ENCODE assay signal across 13 mouse cellular contexts in genomic region chr8:121071454-121071853, GRCm38 (mm10). TPM values are rescaled to one million over a fixed set of nuclear protein-coding genes. Genes with fewer than 3 reads are reported as not detected.
DNase-seq lines count a peak whose midpoint lies in the region; ATAC-seq and TF ChIP-seq lines count a peak whose summit lies in the region.
"Had no signal": no experiment of that assay in that cellular context is flagged by ENCODE, and none has a peak within 500 bp of the region (broad histone marks: within the 10 kb centered on the region; RNA-seq: fewer than 3 reads in every experiment).

No protein-coding gene starts in this region.

- DNase-seq in embryo, embryonic 10 days (ENCODE audit: low spot score) = peak; percentile 69
- DNase-seq in embryo, embryonic 9.5 days (ENCODE audit: extremely low spot score) = no peak
- DNase-seq in layer of hippocampus, adult 2 months (ENCODE audit: low spot score in 2 of 2) = no peak
- no peak for DNase-seq in layer of hippocampus, adult 9-11 months
- DNase-seq in midbrain, postnatal 0 days (ENCODE audit: low spot score) = peak; percentile 32
- no peak for DNase-seq in midbrain, embryonic 14.5 days
- DNase-seq in stomach, postnatal 0 days (ENCODE audit: low spot score) = no peak
- DNase-seq in frontal cortex, postnatal 36 days (ENCODE audit: low spot score in 2 of 2) = no peak
- DNase-seq: cerebellum, postnatal 10 days; heart, adult 18-20 months; spleen, adult 18-20 months; thymus, postnatal 14 days had no signal

- no peak overlapping the region for H3K4me3 ChIP-seq in layer of hippocampus, adult 2 months
- H3K4me3 ChIP-seq in midbrain, postnatal 0 days (ENCODE audit: low read depth, low read length) = no peak overlapping the region
- no peak overlapping the region for H3K4me3 ChIP-seq in midbrain, embryonic 14.5 days (replicated peaks; ENCODE audit: low read depth, low read length)
- no peak overlapping the region for H3K4me3 ChIP-seq in stomach, postnatal 0 days (ENCODE audit: low read depth, low read length)

- H3K27ac ChIP-seq in layer of hippocampus, adult 2 months = no peak overlapping the region
- no peak overlapping the region for H3K27ac ChIP-seq in midbrain, postnatal 0 days (ENCODE audit: low read depth, low read length)
- no peak overlapping the region for H3K27ac ChIP-seq in midbrain, embryonic 14.5 days (replicated peaks; ENCODE audit: low read depth, low read length)
- H3K27ac ChIP-seq in stomach, postnatal 0 days (replicated peaks) = no peak overlapping the region; the same call in 1 of the 2 replicates

- no peaks in the 10 kb centered on the region for H3K36me3 ChIP-seq in midbrain, postnatal 0 days (ENCODE audit: insufficient read depth, low read length)
- H3K36me3 ChIP-seq in midbrain, embryonic 14.5 days (ENCODE audit: control insufficient read depth, insufficient read depth, low read length) = no peaks in the 10 kb centered on the region
- H3K36me3 ChIP-seq in stomach, postnatal 0 days (ENCODE audit: control insufficient read depth, insufficient read depth, low read length) = no peaks in the 10 kb centered on the region

- H3K9ac ChIP-seq in midbrain, postnatal 0 days (replicated peaks; ENCODE audit: low read length, poor library complexity, severe bottlenecking) = no peak overlapping the region
- no peak overlapping the region for H3K9ac ChIP-seq in midbrain, embryonic 14.5 days (replicated peaks; ENCODE audit: low read length)
- H3K9ac ChIP-seq in stomach, postnatal 0 days (ENCODE audit: low read length) = no peak overlapping the region

- no peak overlapping the region for H3K4me2 ChIP-seq in midbrain, postnatal 0 days (ENCODE audit: low read depth, low read length, poor library complexity, severe bottlenecking)
- H3K4me2 ChIP-seq in midbrain, embryonic 14.5 days (ENCODE audit: low read length) = no peak overlapping the region
- H3K4me2 ChIP-seq in stomach, postnatal 0 days (replicated peaks; ENCODE audit: low read depth) = 0 out of 2 replicates have a peak overlapping the region, but pooled peaks have one; percentile 19

- TF ChIP-seq EP300 in stomach, postnatal 0 days (optimal IDR thresholded peaks at IDR 0.05) = no peak

- peaks cover 64% of the 10 kb centered on the region for H3K27me3 ChIP-seq in midbrain, postnatal 0 days (ENCODE audit: insufficient read depth, low read length)
- H3K27me3 ChIP-seq in midbrain, embryonic 14.5 days (ENCODE audit: control insufficient read depth, insufficient read depth, low read length) = peaks cover 73% of the 10 kb centered on the region
- peaks cover 2% of the 10 kb centered on the region; the same call in 1 of the 2 replicates for H3K27me3 ChIP-seq in stomach, postnatal 0 days (ENCODE audit: control insufficient read depth, insufficient read depth, low read length)

- peak; percentile 61 for TF ChIP-seq CTCF in layer of hippocampus, adult 2 months (conservative IDR thresholded peaks at IDR 0.05)
- peak; percentile 73 for TF ChIP-seq CTCF in midbrain, postnatal 0 days (IDR thresholded peaks at IDR 0.05)
- TF ChIP-seq CTCF in stomach, postnatal 0 days (IDR thresholded peaks at IDR 0.05; ENCODE audit: low read depth) = peak; percentile 72

- H3K4me1 ChIP-seq in midbrain, postnatal 0 days (ENCODE audit: insufficient read depth, low read length) = no peaks in the 10 kb centered on the region
- no peaks in the 10 kb centered on the region for H3K4me1 ChIP-seq in midbrain, embryonic 14.5 days (ENCODE audit: control insufficient read depth, insufficient read depth, low read length)
- no peaks in the 10 kb centered on the region; the same call in 1 of the 2 replicates for H3K4me1 ChIP-seq in stomach, postnatal 0 days (replicated peaks; ENCODE audit: control insufficient read depth, insufficient read depth)

- no peak for ATAC-seq in midbrain, postnatal 0 days (ENCODE audit: low FRiP score)
- ATAC-seq in midbrain, embryonic 14.5 days (ENCODE audit: low FRiP score, low TSS enrichment) = no peak
- peak; percentile 43; the same call in 1 of the 2 replicates for ATAC-seq in stomach, postnatal 0 days (ENCODE audit: low FRiP score, low TSS enrichment)

- 2% methylated on average over 12 of the region's 12 CpGs for WGBS in midbrain, postnatal 0 days
- WGBS in midbrain, embryonic 14.5 days = 1% methylated on average over 12 of the region's 12 CpGs
- 4% methylated on average over 12 of the region's 12 CpGs for WGBS in stomach, postnatal 0 days

- no peaks in the 10 kb centered on the region for H3K9me3 ChIP-seq in midbrain, postnatal 0 days (ENCODE audit: low read length)
- H3K9me3 ChIP-seq in midbrain, embryonic 14.5 days (ENCODE audit: control insufficient read depth, low read length) = no peaks in the 10 kb centered on the region
- no peaks in the 10 kb centered on the region for H3K9me3 ChIP-seq in stomach, postnatal 0 days (ENCODE audit: control insufficient read depth, low read length)

RNA-seq across cellular contexts. Expression of gene Foxf1, which starts 12.7 kb away (rescaled TPM):
- total RNA-seq in layer of hippocampus, adult 2 months (2021) = under 1 TPM; 0.49 to 0.71 TPM
- 0.71 and 3.5 TPM in 2 replicates for total RNA-seq in midbrain, postnatal 0 days (2014; rRNA removed)
- polyA plus RNA-seq in midbrain, postnatal 0 days (2015; fragmentation: Nextera tagmentation; extraction: Ambion mirVana) = 1.5 and 1.6 TPM in 2 replicates
- 0.12 and 0.97 TPM in 2 replicates for polyA plus RNA-seq in midbrain, embryonic 14.5 days (2014; fragmentation: Nextera tagmentation; extraction: Ambion mirVana)
- 59.3 and 64.0 TPM in 2 replicates for polyA plus RNA-seq in stomach, postnatal 0 days (2015; fragmentation: Nextera tagmentation; extraction: Ambion mirVana)
- total RNA-seq: megakaryocyte progenitor cell, adult 5-6 weeks had no signal

RNA-seq across cellular contexts. Expression of gene Mthfsd, which starts 36.7 kb away (rescaled TPM):
- total RNA-seq in layer of hippocampus, adult 2 months (2021) = 10 to 100 TPM; 38.8 to 46.1 TPM
- total RNA-seq in midbrain, postnatal 0 days (2014; rRNA removed) = 53.4 and 67.1 TPM in 2 replicates
- polyA plus RNA-seq in midbrain, postnatal 0 days (2015; fragmentation: Nextera tagmentation; extraction: Ambion mirVana) = 34.6 and 37.2 TPM in 2 replicates
- 50.2 and 52.5 TPM in 2 replicates for polyA plus RNA-seq in midbrain, embryonic 14.5 days (2014; fragmentation: Nextera tagmentation; extraction: Ambion mirVana)
- 33.0 and 38.1 TPM in 2 replicates for polyA plus RNA-seq in stomach, postnatal 0 days (2015; fragmentation: Nextera tagmentation; extraction: Ambion mirVana)

RNA-seq across cellular contexts. Expression of gene Foxc2, which starts 44.5 kb away (rescaled TPM):
- 1 to 10 TPM; 1.0 to 1.1 TPM for total RNA-seq in layer of hippocampus, adult 2 months (2021)
- total RNA-seq in midbrain, postnatal 0 days (2014; rRNA removed) = 7.6 and 10.9 TPM in 2 replicates
- polyA plus RNA-seq in midbrain, postnatal 0 days (2015; fragmentation: Nextera tagmentation; extraction: Ambion mirVana) = 2.6 and 2.8 TPM in 2 replicates
- 1.5 TPM in 1 of 2 replicates, not detected in the other for polyA plus RNA-seq in midbrain, embryonic 14.5 days (2014; fragmentation: Nextera tagmentation; extraction: Ambion mirVana)
- polyA plus RNA-seq in stomach, postnatal 0 days (2015; fragmentation: Nextera tagmentation; extraction: Ambion mirVana) = 0.40 and 0.41 TPM in 2 replicates
- total RNA-seq: megakaryocyte progenitor cell, adult 5-6 weeks had no signal

RNA-seq across cellular contexts. Expression of gene Foxl1, which starts 56.3 kb away (rescaled TPM):
- total RNA-seq in layer of hippocampus, adult 2 months (2021) = under 1 TPM in 1 of 2 experiments, not detected in 1; 0.13 TPM
- total RNA-seq in midbrain, postnatal 0 days (2014; rRNA removed) = 0.09 and 0.22 TPM in 2 replicates
- 0.12 and 0.20 TPM in 2 replicates for polyA plus RNA-seq in midbrain, postnatal 0 days (2015; fragmentation: Nextera tagmentation; extraction: Ambion mirVana)
- not detected in 2 replicates for polyA plus RNA-seq in midbrain, embryonic 14.5 days (2014; fragmentation: Nextera tagmentation; extraction: Ambion mirVana)
- polyA plus RNA-seq in stomach, postnatal 0 days (2015; fragmentation: Nextera tagmentation; extraction: Ambion mirVana) = 2.8 and 2.9 TPM in 2 replicates
- total RNA-seq: megakaryocyte progenitor cell, adult 5-6 weeks had no signal

Comparison
In these comparisons a context has a peak if more than half of its experiments do, and no peak if none do; other contexts are left out.
1. DNase-seq: peak in embryo, embryonic 10 days (single experiment) and midbrain, postnatal 0 days (single experiment); none in embryo, embryonic 9.5 days (single experiment), layer of hippocampus, adult 2 months (0 of 2), layer of hippocampus, adult 9-11 months (single experiment), midbrain, embryonic 14.5 days (single experiment), stomach, postnatal 0 days (single experiment) and frontal cortex, postnatal 36 days (0 of 2).
2. RNA of gene Foxf1, which starts 12.7 kb away (polyA plus RNA-seq): 59.3 to 64.0 TPM in stomach, postnatal 0 days; 1.5 to 1.6 TPM in midbrain, postnatal 0 days and 0.12 to 0.97 TPM in midbrain, embryonic 14.5 days; every median in the first group is over 10 times any median in the second.
3. Peak in every context shown above with its lines, with median percentiles within 50 percentile points of each other: CTCF ChIP-seq.